Mouse (Mus musculus) lung, adult 2 months (tissue): ENCODE data around the gene Npas3. TPM values are rescaled to one million over a fixed set of nuclear protein-coding genes. Genes with fewer than 3 reads are reported as not detected.

Experiments
- DNase-seq: peaks from one replicate; pipeline ENCODE4 v3.0.0; 2022
- H3K4me1 ChIP-seq: fragments of 200-500 bp; 2 replicates; pipeline ENCODE4 v1.6.1; 2011; ENCODE audit warnings: low read length; ENCODE audit not compliant: control insufficient read depth, insufficient read depth
- H3K4me3 ChIP-seq: fragments of 200-500 bp; replicated peaks from 2 replicates; pipeline ENCODE3; 2011; ENCODE audit warnings: low read depth, mild to moderate bottlenecking, control low read depth, low read length; ENCODE audit errors: extremely low read depth
- CTCF ChIP-seq: fragments of 200-500 bp; IDR thresholded peaks from 2 replicates; pipeline ENCODE4 v1.5.1; 2011; ENCODE audit warnings: mild to moderate bottlenecking, low read length, control low read depth; ENCODE audit not compliant: insufficient read depth
- POLR2A ChIP-seq: fragments of 200-500 bp; IDR thresholded peaks from 2 replicates; pipeline ENCODE4 v1.6.1; 2011; ENCODE audit warnings: low read depth, mild to moderate bottlenecking, control low read depth, low read length, borderline replicate concordance; ENCODE audit errors: extremely low read depth
- WGBS: fragments of 180-500 bp; shearing (Covaris S2); methylation state at CpG from one replicate; pipeline ENCODE4 v1.1.7; 2018; 5-methylcytosine and 5-hydroxymethylcytosine counted together
- polyA plus RNA-seq: library from polyadenylated mRNA; depleted of rRNA; stranded (reverse); fragments of >200 nt; gene quantifications from 2 replicates; pipeline ENCODE4 v1.2.3, GENCODE M21; 2012

Npas3 gene
- polyA plus RNA-seq, 1 experiment: 0.05 TPM

- DNase-seq: no peak
- TF ChIP-seq POLR2A (no peak), CTCF (no peak)
- WGBS: 78% methylated on average over 12 of the region's 12 CpGs
- H3K4me3 ChIP-seq: no peak overlapping the region
- no peaks in the 10 kb centered on the region for H3K4me1 ChIP-seq
Measured at GRCm38 (mm10) chr12:53321018-53321417, 72.5 kb downstream of the Npas3 start.

DNA sequence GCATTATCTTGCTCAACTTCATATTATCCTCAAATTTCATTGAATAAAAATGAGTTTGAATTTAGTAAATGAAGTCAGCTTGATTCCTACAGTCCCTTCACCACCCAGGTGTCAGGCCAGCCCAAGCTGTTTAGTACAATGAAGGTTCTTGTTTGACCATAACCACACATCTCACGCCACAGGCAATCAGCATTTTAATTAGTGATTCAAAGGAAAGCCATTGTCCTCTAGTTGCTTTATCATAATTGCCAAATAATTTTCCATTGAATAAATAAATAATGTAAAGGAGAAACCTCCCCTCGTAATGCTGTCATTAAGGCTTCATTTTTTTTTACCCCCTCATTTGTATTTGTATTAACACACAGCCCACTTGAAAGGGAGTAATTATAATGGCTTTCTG is 73.5 kb downstream of the Npas3 start:
- no peak for TF ChIP-seq CTCF
- no peak for TF ChIP-seq POLR2A
- Histone ChIP-seq H3K4me1 (no peaks in the 10 kb centered on the region), H3K4me3 (no peak overlapping the region)
- no peak for DNase-seq
- WGBS: 64% methylated on average over 2 of the region's 2 CpGs

GRCm38 (mm10) chr12:53327653-53328188 is 79.2 kb downstream of the Npas3 start:
- Histone ChIP-seq H3K4me1 (no peaks in the 10 kb centered on the region), H3K4me3 (no peak overlapping the region)
- no peak for TF ChIP-seq POLR2A
- TF ChIP-seq CTCF: no peak
- DNase-seq: no peak
- 28% methylated on average over 3 of the region's 3 CpGs for WGBS

DNA sequence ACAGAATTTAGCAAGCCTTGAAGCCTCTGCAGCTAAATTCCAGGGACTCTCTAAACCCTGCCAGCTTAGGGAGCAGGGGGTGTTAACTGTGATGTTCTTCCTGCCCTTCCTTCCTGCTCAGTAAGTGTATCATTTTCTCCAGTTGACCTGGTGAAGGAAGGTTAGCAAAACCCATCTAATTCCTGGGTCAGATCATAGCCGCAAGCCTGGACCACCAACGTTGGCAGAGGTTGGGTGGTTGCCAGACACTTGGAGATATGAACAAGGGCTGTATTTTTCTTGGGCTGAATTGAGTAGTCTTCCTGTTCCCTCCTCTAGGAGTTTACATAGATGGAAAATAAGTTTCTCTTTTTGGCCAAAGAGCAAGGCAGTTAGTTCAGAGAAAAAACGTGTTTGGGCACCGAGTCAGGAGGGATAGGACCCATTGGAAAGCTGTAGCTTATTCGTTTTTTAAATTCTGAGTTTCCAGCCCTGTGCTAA is 79.8 kb downstream of the Npas3 start:
- WGBS: 13% methylated on average over 5 of the region's 5 CpGs
- DNase-seq: no peak
- H3K4me3 ChIP-seq: no peak overlapping the region

GRCm38 (mm10) chr12:53330141-53330540 is 81.7 kb downstream of the Npas3 start:
- no peak for DNase-seq
- WGBS: 84% methylated on average over 6 of the region's 6 CpGs
- TF ChIP-seq CTCF (no peak), POLR2A (no peak)
- Histone ChIP-seq H3K4me3 (no peak overlapping the region), H3K4me1 (no peaks in the 10 kb centered on the region)

More for the DNA sequence above, 79.8 kb downstream of the Npas3 start:
- no peaks in the 10 kb centered on the region for H3K4me1 ChIP-seq
- TF ChIP-seq CTCF (no peak), POLR2A (no peak)

- TF ChIP-seq POLR2A (no peak), CTCF (no peak)
- 66% methylated on average over 9 of the region's 9 CpGs for WGBS
Measured at GRCm38 (mm10) chr12:53331391-53331790, 82.9 kb downstream of the Npas3 start.

DNA sequence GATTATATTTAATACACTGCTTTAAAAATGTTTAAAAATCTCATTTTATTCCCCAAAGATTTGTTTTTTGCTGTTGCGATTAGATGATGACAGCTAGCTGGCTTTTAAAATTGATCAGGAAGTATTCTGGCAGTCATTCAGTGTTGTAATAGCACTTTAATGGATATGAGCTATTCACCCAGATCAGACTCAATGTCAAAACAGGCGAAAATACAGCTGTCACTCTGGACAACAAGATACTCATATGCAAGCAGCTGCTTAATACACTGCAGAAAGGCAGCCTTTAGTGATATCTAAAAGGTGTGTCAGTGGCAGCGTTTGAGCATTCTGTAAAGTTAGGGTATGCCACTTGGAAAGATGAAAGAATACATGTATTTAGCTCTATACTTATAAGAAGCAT is 83.3 kb downstream of the Npas3 start:
- no peaks in the 10 kb centered on the region for H3K4me1 ChIP-seq
- no peak overlapping the region for H3K4me3 ChIP-seq
- WGBS: 65% methylated on average over 3 of the region's 3 CpGs
- DNase-seq: no peak
- no peak for TF ChIP-seq CTCF
- no peak for TF ChIP-seq POLR2A

More at GRCm38 (mm10) chr12:53331391-53331790, 82.9 kb downstream of the Npas3 start:
- H3K4me1 ChIP-seq: no peaks in the 10 kb centered on the region
- no peak for DNase-seq
- no peak overlapping the region for H3K4me3 ChIP-seq

GRCm38 (mm10) chr12:53333251-53333650 is 84.8 kb downstream of the Npas3 start:
- 62% methylated on average over 2 of the region's 2 CpGs for WGBS

GRCm38 (mm10) chr12:53338349-53338948 is 90.0 kb downstream of the Npas3 start:
- TF ChIP-seq POLR2A (no peak), CTCF (no peak)
- no peaks in the 10 kb centered on the region for H3K4me1 ChIP-seq
- no peak for DNase-seq
- H3K4me3 ChIP-seq: no peak overlapping the region
- 72% methylated on average over 14 of the region's 14 CpGs for WGBS

More at GRCm38 (mm10) chr12:53333251-53333650, 84.8 kb downstream of the Npas3 start:
- H3K4me3 ChIP-seq: no peak overlapping the region
- TF ChIP-seq POLR2A (no peak), CTCF (no peak)
- no peaks in the 10 kb centered on the region for H3K4me1 ChIP-seq
- no peak for DNase-seq

DNA sequence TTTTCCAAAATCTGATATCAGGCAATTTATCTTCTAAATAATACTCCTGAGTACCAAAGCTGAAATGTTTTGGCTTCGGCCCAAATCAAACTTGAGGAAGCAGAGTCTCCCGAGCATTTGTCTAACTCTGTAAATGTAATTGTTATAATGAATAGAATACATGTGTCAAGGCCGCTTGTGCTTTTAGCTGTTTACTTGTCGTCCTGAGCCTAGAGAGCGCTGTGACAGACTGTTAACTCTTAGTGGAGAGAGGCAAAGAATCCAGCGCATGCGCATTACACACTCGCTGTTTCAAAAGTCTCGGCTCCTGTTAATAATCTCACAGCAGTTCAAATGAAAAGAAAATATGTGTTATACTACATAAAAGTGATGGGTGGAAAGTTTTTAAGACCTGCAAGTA is 94.3 kb downstream of the Npas3 start:
- DNase-seq: no peak
- Histone ChIP-seq H3K4me1 (no peaks in the 10 kb centered on the region), H3K4me3 (no peak overlapping the region)
- no peak for TF ChIP-seq POLR2A
- no peak for TF ChIP-seq CTCF
- WGBS: 40% methylated on average over 9 of the region's 9 CpGs

DNA sequence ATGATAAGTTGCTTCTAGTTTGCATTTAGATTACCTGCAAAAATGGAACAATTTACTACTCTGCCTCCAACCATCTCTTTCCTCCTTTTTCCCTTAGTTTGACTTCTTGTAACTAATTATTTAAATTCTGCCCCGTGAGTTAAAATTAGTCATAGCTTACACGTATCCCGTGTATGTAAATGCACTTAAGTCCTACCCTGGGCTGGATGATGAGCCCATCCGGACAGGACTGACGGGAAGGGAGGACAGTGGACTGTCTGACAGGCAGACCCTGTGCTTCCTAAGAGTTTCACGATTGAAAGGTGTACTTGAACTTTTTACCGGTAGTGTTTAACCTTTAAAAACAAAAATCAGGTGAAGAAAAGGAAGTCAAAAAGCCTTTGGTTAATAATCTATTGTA is 103.4 kb downstream of the Npas3 start:
- H3K4me1 ChIP-seq: no peaks in the 10 kb centered on the region
- TF ChIP-seq POLR2A (no peak), CTCF (no peak)
- 72% methylated on average over 7 of the region's 7 CpGs for WGBS
- DNase-seq: no peak
- H3K4me3 ChIP-seq: no peak overlapping the region
